Mouse (Mus musculus) E14TG2a.4 (cell line): ENCODE measurements at regions not wholly inside any gene's neighbourhood (a gene's known extent, or its start where the extent isn't known, plus 50 kb on each side); places are given as distances from the start of the nearest gene placed in this dataset.

Source experiments
- CTCF ChIP-seq: conservative IDR thresholded peaks from 2 replicates; pipeline ENCODE4 v1.5.1; 2014; ENCODE audit warnings: low read length
- NANOG ChIP-seq: IDR thresholded peaks from 2 replicates; pipeline ENCODE4 v1.6.1; 2014; ENCODE audit warnings: borderline replicate concordance, low read length, mixed read lengths
- POU5F1 ChIP-seq: IDR thresholded peaks from 2 replicates; pipeline ENCODE4 v1.6.1; 2014; ENCODE audit warnings: low read length, borderline replicate concordance

- TF ChIP-seq CTCF (no peak), NANOG (no peak), POU5F1 (no peak)
Measured at GRCm38 (mm10) chr13:83111503-83111902, 392.3 kb upstream of the Mef2c start.
